Mouse (Mus musculus): ENCODE results near the gene Gm17361. TPM values are rescaled to one million over a fixed set of nuclear protein-coding genes. Genes with fewer than 3 reads are reported as not detected.
"Not testable (repeated sequence)": the region's sequence is repeated elsewhere in the genome, so short reads cannot be mapped to it uniquely, and the experiment has no call there.

The Gm17361 gene
- total RNA-seq (2014; fragmentation: Nextera tagmentation) (not detected in 2 replicates), total RNA-seq (2017) (not detected in 2 replicates)

GRCm38 (mm10) chrX:125003863-125004262, at the start of gene Gm17361:
Gene Gm17361, plus strand, starts transcription at chrX:125004163.
- ATAC-seq (replicated peaks; ENCODE audit: low FRiP score, low TSS enrichment, poor library complexity, severe bottlenecking) = not testable (repeated sequence)

Data from megakaryocyte-erythroid progenitor cell, adult 5-6 weeks (primary cell).